Mouse (Mus musculus): ENCODE results near the gene Xk. TPM values are rescaled to one million over a fixed set of nuclear protein-coding genes. Genes with fewer than 3 reads are reported as not detected.

Gene Xk
- under 1 TPM in 15 of 26 experiments, not detected in 11; 0.12 to 0.73 (median 0.42) TPM for total RNA-seq (2018; cell fraction: chromatin; rRNA removed)
- total RNA-seq (2018; cell fraction: cytosol; rRNA removed) = 1 to 10 TPM in 4 of 26 experiments, under 1 TPM in 22; 0.19 to 1.3 (median 0.50) TPM
- total RNA-seq (2018; cell fraction: nucleus; rRNA removed) = 1 to 10 TPM in 4 of 26 experiments, under 1 TPM in 21, not detected in 1; 0.12 to 3.1 (median 0.45) TPM
- polyA plus RNA-seq (2018) = 0.45 to 1.3 TPM (median 0.56 TPM) in 3 replicates

- Histone ChIP-seq H3K4me3 (ENCODE audit: inconsistent target) (peak within 1 kb of the TSS; percentile 29; the same call in 1 of the 2 replicates), H3K36me3 (ENCODE audit: inconsistent target) (no peaks in the 10 kb centered on the region), H3K27ac (no peak within 1 kb of the TSS), H3K79me2 (ENCODE audit: inconsistent target) (no peaks in the 10 kb centered on the region)
- 13% methylated on average over 69 of the region's 94 CpGs for WGBS (ENCODE audit: missing documents)
Observed at GRCm38 (mm10) chrX:9272460-9273361, at the start of gene Xk. TSS of gene Xk (plus strand) at chrX:9272756.

- Histone ChIP-seq H3K27ac (no peak overlapping the region), H3K36me3 (ENCODE audit: inconsistent target) (no peaks in the 10 kb centered on the region), H3K4me3 (ENCODE audit: inconsistent target) (no peak overlapping the region), H3K79me2 (ENCODE audit: inconsistent target) (no peaks in the 10 kb centered on the region)
- 83% methylated on average over 2 of the region's 2 CpGs for WGBS (ENCODE audit: missing documents)
Observed at GRCm38 (mm10) chrX:9227105-9227504, 45.5 kb upstream of the Xk start.

DNA sequence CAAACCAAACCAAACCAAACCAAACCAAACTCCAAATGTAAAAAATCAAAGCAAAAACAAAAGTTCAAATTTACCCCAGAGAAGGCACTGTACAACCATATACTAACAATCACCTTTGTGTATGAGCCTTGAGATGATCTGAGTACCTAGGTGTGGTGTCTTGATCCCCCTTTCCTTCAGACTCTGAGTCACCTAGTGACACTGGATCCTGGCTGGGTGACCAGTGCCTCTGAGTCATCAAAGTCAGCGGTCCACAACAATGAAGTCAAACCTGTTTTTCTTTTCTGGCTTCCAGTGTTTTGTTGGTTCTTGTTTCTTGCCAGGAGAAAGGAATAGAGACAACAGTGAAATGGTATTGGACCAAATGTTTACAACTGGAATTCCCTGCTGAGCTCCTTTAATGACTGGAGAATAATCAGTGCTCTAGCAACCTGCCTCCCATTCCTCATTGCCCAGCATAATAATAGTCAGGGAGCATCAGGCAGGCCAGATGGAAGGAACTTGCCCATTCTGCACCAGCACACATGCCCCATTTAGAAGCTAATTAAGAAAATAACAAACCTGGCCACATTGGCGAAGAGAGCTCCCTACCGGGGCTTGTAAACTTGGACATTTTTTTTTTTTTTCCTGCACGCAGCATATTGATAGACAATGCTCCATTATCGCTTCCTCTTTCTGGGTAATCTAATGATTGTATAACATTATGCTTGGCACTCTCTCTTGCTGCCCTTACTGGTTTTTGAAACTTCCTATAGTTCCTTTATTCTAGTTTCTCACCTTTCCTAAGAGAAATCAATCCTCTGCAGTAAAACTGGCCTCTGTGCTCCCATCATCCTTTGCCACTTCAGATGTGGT, 31.6 kb upstream of the Xk start:
- H3K4me3 ChIP-seq (ENCODE audit: inconsistent target) = no peak overlapping the region
- H3K27ac ChIP-seq = no peak overlapping the region
- WGBS (ENCODE audit: missing documents) = 66% methylated on average over 5 of the region's 5 CpGs

DNA sequence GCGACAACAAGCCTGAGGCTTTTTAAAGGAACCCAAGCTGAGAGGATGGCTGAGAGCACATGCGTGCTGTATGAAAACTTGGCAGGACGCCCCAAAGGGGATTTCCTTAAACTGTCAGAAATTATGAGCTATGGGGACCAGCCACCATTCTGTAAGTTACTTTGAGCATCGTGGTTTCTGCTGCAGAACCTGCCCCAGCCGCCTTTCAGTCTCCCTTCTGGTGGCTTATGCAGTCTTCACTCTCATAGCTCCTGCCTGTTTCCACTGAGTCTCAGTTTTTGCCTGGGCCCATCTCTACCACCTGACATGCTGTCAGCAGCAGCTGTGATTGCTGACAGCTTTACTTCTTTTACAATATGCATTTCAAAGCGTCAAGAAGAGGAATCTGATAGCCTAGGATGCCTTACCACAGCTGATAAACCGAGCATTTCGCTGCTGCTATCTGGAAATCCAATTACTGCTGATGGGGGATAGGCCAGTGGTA, 29.1 kb upstream of the Xk start:
- H3K79me2 ChIP-seq (ENCODE audit: inconsistent target) = no peaks in the 10 kb centered on the region
- H3K36me3 ChIP-seq (ENCODE audit: inconsistent target) = no peaks in the 10 kb centered on the region
- WGBS (ENCODE audit: missing documents) = 42% methylated on average over 8 of the region's 8 CpGs
- no peak overlapping the region for H3K4me3 ChIP-seq (ENCODE audit: inconsistent target)
- no peak overlapping the region for H3K27ac ChIP-seq

More for the DNA sequence above, 31.6 kb upstream of the Xk start:
- Histone ChIP-seq H3K36me3 (ENCODE audit: inconsistent target) (no peaks in the 10 kb centered on the region), H3K79me2 (ENCODE audit: inconsistent target) (no peaks in the 10 kb centered on the region)

DNA sequence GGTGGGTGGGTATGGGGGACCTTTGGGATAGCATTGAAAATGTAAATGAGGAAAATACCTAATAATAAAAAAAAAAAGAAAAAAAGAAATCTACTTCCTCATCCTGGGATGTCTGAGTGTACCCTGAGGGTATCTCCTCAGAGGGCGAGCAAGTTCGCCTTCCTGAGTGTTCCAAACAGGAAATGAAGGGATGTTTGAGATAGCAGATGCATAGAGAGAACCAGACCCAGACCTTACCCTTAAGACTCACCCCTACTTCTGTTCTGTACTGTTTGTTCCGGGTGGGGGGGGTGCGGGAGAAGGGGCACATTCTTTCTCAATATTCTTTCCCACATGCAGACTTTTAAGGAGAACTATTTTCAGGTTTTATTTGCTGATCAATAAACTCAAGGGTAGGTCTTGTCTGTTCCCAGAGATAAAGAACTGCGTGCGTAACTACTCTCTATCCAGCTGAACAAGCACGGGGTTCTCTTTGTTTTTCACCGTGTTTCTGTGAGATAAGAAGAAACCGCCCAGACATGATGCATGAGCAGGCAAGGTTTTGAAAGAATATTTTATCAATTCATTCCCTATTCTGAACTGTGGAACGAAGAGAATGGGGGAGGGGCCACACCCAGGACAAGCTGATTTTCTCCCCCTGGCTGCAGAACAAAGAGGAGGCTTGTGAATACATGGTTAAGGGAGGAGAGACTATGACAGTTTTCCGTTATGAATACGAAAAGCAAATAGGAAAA, 27.8 kb upstream of the Xk start:
- no peaks in the 10 kb centered on the region for H3K36me3 ChIP-seq (ENCODE audit: inconsistent target)
- no peak overlapping the region for H3K4me3 ChIP-seq (ENCODE audit: inconsistent target)
- 50% methylated on average over 12 of the region's 12 CpGs for WGBS (ENCODE audit: missing documents)
- H3K27ac ChIP-seq = no peak overlapping the region
- no peaks in the 10 kb centered on the region for H3K79me2 ChIP-seq (ENCODE audit: inconsistent target)

- 86% methylated on average over 5 of the region's 5 CpGs for WGBS (ENCODE audit: missing documents)
- H3K79me2 ChIP-seq (ENCODE audit: inconsistent target) = no peaks in the 10 kb centered on the region
- no peak overlapping the region for H3K27ac ChIP-seq
- no peak overlapping the region for H3K4me3 ChIP-seq (ENCODE audit: inconsistent target)
- H3K36me3 ChIP-seq (ENCODE audit: inconsistent target) = no peaks in the 10 kb centered on the region
Observed at GRCm38 (mm10) chrX:9248911-9249310, 23.6 kb upstream of the Xk start.

GRCm38 (mm10) chrX:9253990-9254389, 18.6 kb upstream of the Xk start:
- Histone ChIP-seq H3K36me3 (ENCODE audit: inconsistent target) (no peaks in the 10 kb centered on the region), H3K4me3 (ENCODE audit: inconsistent target) (no peak overlapping the region), H3K27ac (no peak overlapping the region), H3K79me2 (ENCODE audit: inconsistent target) (no peaks in the 10 kb centered on the region)
- WGBS (ENCODE audit: missing documents) = 40% methylated on average over 10 of the region's 10 CpGs

GRCm38 (mm10) chrX:9254901-9255300, 17.7 kb upstream of the Xk start:
- WGBS (ENCODE audit: missing documents) = 98% methylated on average over 3 of the region's 3 CpGs
- no peaks in the 10 kb centered on the region for H3K79me2 ChIP-seq (ENCODE audit: inconsistent target)
- H3K27ac ChIP-seq = no peak overlapping the region
- H3K4me3 ChIP-seq (ENCODE audit: inconsistent target) = no peak overlapping the region
- H3K36me3 ChIP-seq (ENCODE audit: inconsistent target) = no peaks in the 10 kb centered on the region

DNA sequence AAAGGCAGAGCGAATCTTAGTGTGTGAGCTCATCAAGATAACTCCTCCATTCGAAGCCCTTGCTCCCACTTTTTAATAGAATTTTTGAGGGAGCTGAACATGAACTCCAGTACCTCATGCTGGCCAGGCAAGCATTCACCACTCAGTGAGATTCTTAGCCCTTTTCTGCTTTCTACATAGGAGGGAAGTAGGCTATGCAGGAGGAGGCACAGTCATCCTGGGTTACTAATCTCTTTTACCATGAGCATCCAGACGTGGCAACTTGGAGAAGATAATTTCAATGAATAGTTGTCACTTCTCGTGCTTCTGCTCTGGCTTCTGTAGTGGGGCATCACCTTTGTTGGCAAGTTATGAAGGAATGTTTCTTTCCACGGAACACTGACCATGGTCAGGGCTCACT, 15.8 kb upstream of the Xk start, which contains the start of gene Gm14862:
Gene Gm14862 (minus strand): TSS at position 134 of the 400 bp plus-strand sequence.
- H3K27ac ChIP-seq = no peak within 1 kb of the TSS
- H3K36me3 ChIP-seq (ENCODE audit: inconsistent target) = no peaks in the 10 kb centered on the region
- 81% methylated on average over 5 of the region's 5 CpGs for WGBS (ENCODE audit: missing documents)
- H3K79me2 ChIP-seq (ENCODE audit: inconsistent target) = no peaks in the 10 kb centered on the region
- H3K4me3 ChIP-seq (ENCODE audit: inconsistent target) = no peak within 1 kb of the TSS

DNA sequence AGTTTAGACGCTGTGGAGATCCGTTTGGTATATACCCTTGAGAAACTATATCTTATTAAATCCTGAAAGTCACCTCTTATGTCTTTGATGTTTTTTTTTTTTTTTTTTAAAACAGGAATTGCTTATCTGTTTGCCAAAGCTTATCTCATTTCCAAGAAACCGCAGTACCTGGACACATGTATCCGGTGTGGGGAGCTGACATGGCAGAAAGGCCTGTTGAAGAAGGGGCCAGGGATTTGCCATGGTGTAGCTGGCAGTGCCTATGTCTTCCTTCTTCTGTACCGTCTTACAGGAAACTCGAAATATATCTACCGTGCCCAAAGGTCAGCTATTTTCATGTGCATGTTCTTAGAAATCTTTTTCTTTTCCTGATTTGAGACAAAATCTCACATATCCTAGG, 14.7 kb upstream of the Xk start:
- Histone ChIP-seq H3K79me2 (ENCODE audit: inconsistent target) (no peaks in the 10 kb centered on the region), H3K4me3 (ENCODE audit: inconsistent target) (no peak overlapping the region), H3K27ac (no peak overlapping the region), H3K36me3 (ENCODE audit: inconsistent target) (no peaks in the 10 kb centered on the region)
- 71% methylated on average over 7 of the region's 7 CpGs for WGBS (ENCODE audit: missing documents)

DNA sequence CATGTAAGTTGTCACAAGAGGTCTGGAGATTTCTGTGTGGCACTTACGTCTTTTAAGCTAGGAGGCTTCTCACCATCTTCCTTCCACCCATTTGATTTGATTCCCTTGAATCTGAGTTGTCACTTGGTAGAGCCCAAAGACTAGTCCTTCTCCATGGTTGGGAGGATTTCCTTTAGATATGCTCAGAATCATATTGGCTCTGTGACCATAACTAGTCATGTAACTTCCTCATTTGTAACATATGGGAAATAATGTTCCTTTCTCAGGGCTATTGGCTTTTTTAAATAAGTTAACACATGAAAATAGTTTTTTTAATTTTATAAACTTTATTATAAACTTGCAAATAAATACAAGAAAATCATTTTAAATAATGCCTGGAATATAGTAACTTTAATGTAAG, 13.3 kb upstream of the Xk start:
- H3K36me3 ChIP-seq (ENCODE audit: inconsistent target) = no peaks in the 10 kb centered on the region
- H3K4me3 ChIP-seq (ENCODE audit: inconsistent target) = no peak overlapping the region
- WGBS (ENCODE audit: missing documents) = 31% methylated on average over 1 of the region's 1 CpGs
- H3K27ac ChIP-seq = no peak overlapping the region
- H3K79me2 ChIP-seq (ENCODE audit: inconsistent target) = no peaks in the 10 kb centered on the region

DNA sequence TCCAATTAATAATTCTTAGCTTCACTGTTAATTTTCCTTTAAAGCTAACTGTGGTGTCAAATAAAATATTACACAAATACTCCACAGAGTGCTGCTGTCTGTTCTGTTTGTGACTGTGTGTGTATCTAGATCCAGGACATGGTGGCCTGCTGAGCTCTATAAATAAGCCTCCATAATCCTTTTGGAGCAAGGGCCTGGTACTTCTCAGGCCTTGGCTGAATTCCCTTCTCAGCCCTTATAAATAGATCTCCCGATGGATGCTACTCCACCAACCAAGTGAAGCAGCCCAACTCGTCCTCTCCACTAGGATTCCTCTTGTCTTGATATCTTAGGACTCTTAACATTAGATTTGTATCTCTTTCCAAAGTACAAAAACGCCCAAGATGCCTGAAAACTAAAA, 1.4 kb upstream of the Xk start:
- WGBS (ENCODE audit: missing documents) = 76% methylated on average over 3 of the region's 3 CpGs
- no peak overlapping the region for H3K27ac ChIP-seq
- no peaks in the 10 kb centered on the region for H3K79me2 ChIP-seq (ENCODE audit: inconsistent target)
- no peaks in the 10 kb centered on the region for H3K36me3 ChIP-seq (ENCODE audit: inconsistent target)
- no peak overlapping the region for H3K4me3 ChIP-seq (ENCODE audit: inconsistent target)

DNA sequence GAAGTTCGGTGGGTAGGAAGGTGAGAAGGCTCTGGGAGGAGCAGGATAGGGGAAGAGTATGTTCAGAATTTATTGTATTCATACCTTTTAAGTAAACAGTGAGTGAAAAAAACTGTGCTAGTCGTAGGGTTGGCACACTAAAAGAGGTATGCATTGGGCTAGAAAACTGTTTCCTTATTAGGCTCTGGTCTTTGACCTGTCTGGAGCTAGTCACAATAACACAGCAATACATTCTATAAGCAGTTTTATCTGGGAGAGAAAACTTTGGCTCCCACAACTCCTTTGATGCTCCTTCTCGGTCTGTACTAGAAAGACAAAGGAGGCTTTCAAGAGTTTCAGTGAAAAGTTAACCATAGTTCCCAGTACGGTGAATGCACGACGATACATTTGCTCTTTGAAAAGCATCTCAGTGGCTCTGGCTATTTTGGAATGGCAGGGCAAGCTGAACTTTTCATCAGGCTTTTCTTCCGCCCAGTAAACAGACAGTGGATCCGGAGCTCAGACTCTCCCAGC, 553 bp upstream of the Xk start:
- H3K36me3 ChIP-seq (ENCODE audit: inconsistent target) = no peaks in the 10 kb centered on the region
- H3K27ac ChIP-seq = no peak overlapping the region
- H3K4me3 ChIP-seq (ENCODE audit: inconsistent target) = peak overlapping the region; percentile 29; the same call in 1 of the 2 replicates
- WGBS (ENCODE audit: missing documents) = 34% methylated on average over 7 of the region's 8 CpGs
- H3K79me2 ChIP-seq (ENCODE audit: inconsistent target) = no peaks in the 10 kb centered on the region

Data from macrophage (primary cell).